Mouse (Mus musculus) v-Abl transformed pro-B cells (cell line): ENCODE results near the gene Dixdc1.

Source experiments
- in situ Hi-C, 2 experiments: fragments of 400-800 bp; cut with MboI; formaldehyde crosslinking; loops; one replicate each; pipeline ENCODE4 v1.15.1; 2025; ENCODE audit not compliant: unreplicated experiment in 2 of 2

The Dixdc1 gene

DNA sequence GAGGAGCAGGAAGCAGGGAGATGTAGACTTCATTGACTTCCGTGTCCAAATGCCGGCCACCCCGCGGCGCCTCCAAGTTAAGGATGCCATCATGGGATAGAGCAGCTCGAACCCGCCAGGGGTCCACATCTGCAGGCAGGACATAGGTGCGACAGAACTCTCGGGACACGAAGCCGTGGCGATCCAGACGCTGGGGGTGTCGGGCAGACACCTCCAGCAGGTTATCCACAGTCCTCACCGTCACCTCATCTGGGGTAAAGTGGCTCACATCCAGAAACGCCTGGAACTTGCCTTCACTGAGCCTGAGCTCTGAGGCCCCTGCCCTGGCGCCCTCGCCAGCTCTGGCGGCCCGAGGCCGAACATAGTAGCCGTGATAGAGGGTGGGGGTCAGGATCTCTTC is 12.0 kb upstream of the Dixdc1 start, which contains the start of gene Cryab:
Gene Cryab, plus strand, starts transcription at position 3 of the 400 bp plus-strand sequence.
- in situ Hi-C loops = loop anchor here in 1 of 2 experiments (25.0 kb wide), 2 partner anchors 139 to 1764 kb away; partner anchors contain the start of genes Nkapd1, Pih1d2, Sdhd and Timm8b

DNA sequence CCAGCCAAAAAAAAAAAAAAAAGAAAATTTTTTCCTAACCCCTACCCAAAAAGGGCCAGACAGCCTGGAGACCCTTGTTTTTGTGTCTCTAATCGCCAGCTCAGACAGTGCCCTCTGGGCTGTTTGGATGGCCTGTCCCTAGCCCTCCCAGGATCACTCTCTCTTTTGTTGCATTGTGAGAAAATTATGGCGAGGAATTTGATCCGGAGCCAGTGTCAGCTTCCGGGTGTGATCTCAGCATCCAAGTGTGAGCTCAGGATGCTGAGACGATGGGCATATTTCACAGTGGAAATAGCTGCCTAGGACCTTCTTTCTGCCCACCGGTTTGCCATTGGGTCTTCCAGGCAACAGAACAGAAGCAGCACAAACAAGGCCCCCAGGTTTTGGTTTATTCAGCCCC is 11.4 kb upstream of the Dixdc1 start:
- in situ Hi-C loops = loop anchor here in 1 of 2 experiments (25.0 kb wide), 2 partner anchors 138 to 1763 kb away; partner anchors contain the start of genes Nkapd1, Pih1d2, Sdhd and Timm8b

DNA sequence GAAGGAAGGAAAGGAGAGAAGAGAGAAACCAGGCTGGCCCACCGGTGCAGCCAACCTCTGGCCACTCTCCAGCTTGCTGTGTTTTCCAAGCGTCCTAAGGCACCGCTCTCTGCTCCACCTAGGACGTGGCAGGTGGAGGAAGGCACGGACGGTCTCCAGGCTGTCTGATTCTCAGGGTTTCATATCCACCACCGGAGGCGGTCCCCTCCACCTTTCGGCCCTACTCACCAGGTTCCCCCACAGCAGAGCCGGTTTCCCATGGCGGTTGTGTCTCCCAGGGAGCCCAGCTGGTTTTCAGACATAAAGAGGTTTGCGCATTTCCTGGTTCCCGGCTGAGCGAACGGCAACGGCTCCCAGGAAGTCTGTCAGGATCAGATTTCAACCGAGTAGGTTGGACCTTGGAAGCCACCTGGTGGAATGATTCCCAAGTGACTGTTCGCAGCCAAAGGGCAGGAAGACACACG is 6.9 kb upstream of the Dixdc1 start, which contains the start of gene 2310030G06Rik:
Gene 2310030G06Rik, minus strand, starts transcription at position 323 of the 464 bp plus-strand sequence.
- in situ Hi-C loops = loop anchor here in 1 of 2 experiments (25.0 kb wide), 1 partner anchor 1259 kb away; the partner anchor contains the start of gene Ttc12

DNA sequence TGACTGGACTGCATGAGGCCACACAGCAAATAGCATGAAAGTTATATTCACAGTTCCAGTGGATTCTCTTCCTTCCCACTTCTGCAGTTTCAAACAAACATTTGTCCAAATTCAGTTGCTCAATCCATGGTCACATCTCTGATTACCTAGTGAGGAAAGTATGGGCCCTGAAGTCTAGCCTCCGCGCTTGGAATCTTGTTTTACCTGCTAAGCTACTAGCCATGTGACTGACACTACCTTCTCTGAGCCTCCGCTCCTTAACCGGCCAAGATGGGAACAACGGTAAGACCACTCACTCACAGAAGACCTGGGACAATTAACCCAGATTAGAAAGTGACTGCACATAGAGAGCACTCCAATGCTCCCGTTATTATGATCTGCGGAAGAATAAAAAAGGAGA is 6.5 kb upstream of the Dixdc1 start:
- in situ Hi-C loops = loop anchor here in 1 of 2 experiments (25.0 kb wide), 1 partner anchor 1259 kb away; the partner anchor contains the start of gene Ttc12

DNA sequence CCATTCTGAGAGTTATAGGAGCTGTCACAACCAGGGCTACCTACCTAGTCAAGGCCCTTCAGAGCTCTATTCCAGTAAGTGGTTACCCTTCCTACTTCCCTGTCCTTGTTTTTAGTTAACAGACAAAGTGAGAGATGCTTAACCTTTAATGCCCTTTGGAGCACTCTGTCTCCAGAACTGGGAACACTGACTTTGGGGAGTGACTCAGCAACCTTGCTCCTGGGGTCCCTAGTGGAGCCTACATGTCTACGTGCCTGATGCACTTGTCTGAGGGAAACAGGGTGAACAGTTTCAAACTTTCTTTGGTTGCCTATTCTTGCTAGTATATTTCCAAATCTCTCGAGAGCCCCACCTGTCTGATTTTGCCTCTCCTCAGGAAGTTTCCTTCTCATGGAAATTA is 3.4 kb upstream of the Dixdc1 start:
- in situ Hi-C loops = loop anchor here in 1 of 2 experiments (25.0 kb wide), 1 partner anchor 1255 kb away; the partner anchor contains the start of gene Ttc12

DNA sequence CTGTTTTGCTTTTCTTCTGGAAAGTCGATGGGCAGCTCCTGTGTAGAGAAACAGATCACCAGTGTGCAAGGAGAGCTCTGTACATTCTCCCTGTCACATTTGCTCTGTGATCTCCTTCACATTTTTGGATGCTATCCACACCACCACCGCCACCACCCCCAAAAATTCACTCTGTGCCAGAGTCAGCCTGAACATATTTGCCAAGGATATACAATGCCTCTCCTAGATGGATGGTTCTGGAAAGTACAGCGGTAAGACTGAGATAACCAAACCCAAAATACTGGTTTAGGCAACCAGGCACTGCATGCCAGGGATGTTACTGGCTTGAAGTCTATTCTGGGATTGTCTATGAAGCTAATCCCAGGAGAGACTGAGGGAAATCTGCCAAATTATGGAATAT is 2.9 kb upstream of the Dixdc1 start:
- in situ Hi-C loops = loop anchor here in 1 of 2 experiments (25.0 kb wide), 1 partner anchor 1255 kb away; the partner anchor contains the start of gene Ttc12

DNA sequence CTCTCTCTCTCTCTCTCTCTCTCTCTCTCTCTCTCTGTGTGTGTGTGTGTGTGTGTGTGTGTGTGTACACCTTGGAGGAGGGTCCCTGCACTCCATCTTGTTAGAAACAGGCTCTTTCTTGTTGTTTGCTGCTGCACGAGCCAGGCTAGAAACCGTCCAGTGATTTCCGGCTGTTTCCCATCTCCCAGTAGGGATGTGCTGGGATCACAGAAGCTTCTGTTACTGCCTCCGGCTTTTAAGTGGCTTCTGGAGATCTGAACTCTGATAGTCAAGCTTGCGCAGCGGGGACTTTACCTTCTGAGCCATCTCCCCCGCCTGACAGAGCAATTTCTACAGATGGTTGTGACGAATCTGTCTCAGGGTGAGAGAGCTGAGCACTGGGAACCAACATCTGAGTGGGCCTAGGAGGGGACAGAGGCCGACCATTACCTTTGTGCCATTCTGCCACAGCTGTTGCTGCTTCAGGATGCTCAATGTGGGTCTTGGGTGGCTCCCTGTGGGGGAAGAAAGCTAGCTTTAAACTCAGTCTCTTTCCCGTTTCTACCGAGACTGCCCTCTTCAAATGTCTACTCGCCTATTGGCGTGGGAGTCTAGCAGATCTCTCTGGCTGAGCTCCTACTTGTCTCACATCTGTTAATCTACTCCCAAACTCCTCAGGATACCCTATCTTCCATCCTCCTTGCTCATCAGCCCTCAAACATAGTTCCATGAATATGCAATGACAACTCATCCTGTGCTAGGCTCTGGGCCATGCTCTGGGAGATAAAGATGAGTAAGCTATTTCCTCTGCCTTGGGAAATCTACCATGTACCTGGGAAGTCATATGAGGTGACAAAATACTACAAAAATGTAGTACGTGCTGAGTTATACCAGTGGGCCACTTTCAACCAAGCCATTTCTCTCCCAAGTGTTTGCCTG is 1.8 kb upstream of the Dixdc1 start:
- in situ Hi-C loops = loop anchor here in 1 of 2 experiments (25.0 kb wide), 1 partner anchor 1254 kb away; the partner anchor contains the start of gene Ttc12

DNA sequence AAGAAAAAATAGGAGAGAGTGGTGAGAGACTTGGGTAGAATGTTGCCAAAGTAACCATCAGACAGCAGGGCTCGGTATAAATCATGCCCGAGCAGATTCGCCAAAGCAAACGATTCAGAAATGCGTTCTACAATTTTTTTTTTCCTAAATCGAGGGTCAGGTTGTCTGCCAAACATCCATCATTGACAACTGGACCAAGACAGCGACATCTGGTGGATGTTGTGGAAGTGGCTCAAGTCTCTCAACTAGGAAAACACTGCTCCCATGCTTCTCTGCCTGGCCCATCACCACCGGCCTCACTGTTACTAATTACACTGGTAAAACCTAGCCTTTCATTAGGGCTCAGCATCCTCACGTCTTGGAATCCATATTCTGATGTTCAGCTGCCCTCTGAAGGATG is 4.3 kb downstream of the Dixdc1 start:
- in situ Hi-C loops = loop anchor here (10.0 to 25.0 kb wide), 2 partner anchors 1240 to 1248 kb away; partner anchors contain the start of gene Ttc12 (in 1 of the 2)

DNA sequence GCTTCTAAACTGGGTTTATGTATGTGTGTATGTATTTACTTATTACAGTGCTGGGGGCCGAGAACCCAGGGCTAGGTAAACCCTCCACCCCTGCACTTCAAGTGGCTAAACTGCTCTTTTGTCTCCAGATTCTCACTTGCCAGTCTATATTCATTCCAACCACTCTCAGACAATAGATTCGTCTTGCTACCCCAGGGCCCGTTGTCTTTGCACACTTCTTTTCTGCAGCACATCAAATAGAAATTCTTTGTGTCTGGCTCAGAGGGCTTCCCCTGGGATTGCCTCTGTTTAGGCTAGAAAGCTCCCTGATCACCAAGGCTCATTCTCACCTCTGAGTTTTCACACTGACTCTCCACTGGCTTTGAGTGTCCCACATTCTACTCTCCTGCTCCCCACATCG is 6.8 kb downstream of the Dixdc1 start:
- in situ Hi-C loops = loop anchor here (10.0 to 25.0 kb wide), 2 partner anchors 1238 to 1245 kb away; partner anchors contain the start of gene Ttc12 (in 1 of the 2)

DNA sequence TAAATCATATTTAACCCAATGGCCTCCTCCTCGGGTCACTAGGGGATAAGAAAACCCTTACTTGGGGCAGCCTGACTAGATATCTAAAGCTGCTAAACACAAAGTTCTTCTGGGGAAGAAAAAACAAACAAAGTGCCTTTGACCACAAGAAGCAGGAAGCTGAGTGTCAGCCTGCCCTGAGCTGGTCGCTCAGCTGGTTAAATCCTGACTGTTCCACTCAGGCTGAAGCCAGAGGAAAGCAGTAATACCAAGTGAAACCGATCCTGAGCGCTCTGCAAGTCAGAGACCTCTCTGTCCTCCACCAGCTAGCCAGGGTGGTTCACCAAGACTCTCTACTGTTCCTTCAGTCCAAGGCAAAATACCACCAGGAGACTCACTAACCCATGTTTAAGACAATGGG is 9.7 kb downstream of the Dixdc1 start:
- in situ Hi-C loops = loop anchor here in 1 of 2 experiments (25.0 kb wide), 1 partner anchor 1242 kb away; the partner anchor contains the start of gene Ttc12

DNA sequence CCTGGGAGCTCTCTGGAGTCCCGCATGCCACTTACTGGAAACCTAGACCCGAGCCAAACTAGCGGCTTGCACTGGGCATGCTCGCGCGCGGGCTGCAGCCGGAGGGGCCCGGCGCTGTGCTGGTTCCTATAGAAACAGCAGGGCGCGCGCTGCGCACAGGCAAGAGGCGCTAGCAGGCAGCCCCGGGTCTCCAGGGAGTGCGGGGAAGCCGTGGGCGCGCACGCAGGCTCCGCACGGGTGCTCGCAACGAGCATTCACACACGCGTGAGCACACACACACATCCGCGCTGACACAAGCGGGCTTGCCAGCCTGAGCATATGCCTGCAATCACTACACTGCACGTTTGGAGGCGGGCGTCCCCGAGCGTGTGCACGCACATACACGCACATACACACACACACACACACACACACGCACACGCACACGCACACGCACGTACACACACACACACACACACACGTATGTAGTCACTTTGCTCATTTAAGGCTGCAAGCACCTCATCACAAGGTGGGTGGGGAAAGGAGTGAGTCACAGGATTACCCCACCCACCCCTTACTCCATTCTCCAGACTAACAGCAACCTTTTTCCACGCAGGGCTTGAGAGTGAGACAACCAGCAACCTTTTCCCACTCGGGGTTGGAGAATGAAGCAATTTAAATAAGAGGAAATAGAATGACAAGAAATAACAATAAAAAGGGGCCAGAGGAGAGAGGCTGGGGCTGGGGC is 11.2 kb downstream of the Dixdc1 start:
- in situ Hi-C loops = loop anchor here in 1 of 2 experiments (25.0 kb wide), 1 partner anchor 1241 kb away; the partner anchor contains the start of gene Ttc12

DNA sequence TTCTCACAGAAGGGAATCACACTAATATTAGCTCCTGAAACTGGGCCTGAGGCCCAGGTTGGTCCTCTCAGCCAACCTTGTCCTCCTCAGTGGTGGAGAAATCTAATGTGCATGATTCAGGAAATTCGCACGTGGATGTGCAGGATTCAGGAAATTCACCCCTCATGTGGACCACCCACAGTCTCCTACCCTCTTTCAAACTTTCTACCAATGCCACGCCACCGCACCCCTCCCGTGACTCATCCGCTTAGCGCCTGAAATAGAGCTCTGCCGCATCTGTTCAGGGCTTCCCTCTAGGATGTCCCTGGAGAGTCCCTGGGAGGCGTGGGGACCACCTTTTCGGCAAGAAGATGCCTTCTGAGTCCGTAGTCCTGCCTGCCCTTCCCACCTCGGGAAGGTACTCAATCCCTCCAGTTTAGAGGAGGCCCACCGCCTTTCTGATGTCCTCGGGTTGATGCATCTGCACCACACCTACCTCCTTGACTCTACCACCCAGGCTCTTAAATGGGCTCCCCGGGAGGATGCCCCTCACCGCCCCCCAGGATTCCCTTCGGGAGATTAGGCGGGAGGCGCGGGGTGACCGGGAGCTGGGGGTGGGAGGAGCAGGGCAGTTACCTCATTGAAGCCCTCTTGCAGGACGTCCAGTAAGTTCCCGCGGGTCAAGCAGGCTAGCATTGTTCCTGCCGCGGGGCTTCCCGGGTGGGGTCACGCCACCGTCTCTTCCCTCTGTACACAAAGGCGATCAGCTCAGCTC is 12.0 kb downstream of the Dixdc1 start:
- in situ Hi-C loops = loop anchor here in 1 of 2 experiments (25.0 kb wide), 1 partner anchor 1240 kb away; the partner anchor contains the start of gene Ttc12

DNA sequence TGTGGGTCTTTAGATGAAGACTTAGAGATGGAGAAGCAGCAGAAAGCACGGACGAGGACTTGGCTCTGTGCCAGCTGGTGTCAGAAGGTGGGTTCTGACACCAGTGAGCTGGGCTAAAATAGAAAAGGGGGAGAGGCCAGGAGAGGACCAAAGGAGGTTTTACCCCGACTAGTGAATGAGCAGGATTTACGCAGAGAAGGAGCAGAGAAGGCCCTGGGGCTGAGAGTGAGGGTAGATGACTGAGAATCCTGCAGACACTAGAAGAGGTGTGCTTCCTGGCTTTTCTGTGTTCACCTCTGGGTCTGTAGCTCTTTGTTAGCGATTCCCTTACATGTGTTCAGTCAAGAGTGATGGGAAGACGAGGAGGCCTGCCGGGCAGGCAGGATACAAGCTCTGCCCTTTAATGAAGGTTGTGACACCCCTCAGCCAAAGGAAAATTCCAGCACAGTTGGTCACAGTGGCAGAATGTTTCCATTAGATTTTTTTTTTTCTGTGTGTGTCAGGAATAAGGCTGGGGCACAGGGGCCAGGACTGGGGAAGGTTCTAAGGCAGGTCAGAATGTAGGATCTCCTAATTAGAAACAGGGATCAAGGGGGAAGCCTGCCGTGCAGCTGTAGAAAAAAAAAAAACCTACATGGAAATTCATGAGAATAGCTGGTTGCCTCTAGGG is 13.3 kb downstream of the Dixdc1 start:
- in situ Hi-C loops = loop anchor here in 1 of 2 experiments (25.0 kb wide), 1 partner anchor 1239 kb away; the partner anchor contains the start of gene Ttc12

DNA sequence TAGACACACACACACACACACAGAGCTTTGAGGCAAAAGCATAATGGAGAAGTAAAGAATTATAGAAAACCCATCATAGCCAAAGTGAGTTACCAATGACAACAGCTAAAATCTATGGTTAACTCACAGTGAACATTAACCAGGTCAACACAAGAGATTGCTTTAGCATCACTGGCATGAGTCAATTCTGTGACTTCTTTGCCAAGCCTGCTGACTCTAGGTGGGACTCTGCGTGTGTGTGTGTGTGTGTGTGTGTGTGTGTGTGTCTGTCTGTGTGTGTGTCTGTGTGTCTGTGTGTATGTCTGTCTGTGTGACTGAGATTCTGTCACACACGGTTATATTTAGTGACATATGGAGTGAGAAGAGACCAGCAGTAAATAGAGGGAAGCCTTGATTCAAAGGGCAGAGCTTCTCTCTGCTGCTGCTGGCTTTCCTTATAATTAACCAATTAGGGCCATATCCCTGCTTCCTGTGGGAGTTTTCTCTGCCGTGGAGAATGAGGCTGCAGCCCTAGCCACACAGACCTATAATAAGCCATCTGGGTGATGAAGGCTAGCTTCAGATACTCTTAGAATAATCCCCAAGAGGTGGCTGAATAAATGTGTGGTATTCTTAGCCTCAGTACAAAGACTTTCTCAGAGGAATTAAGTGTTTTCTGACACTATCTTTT is 14.5 kb downstream of the Dixdc1 start:
- in situ Hi-C loops = loop anchor here (25.0 kb wide), 2 partner anchors 1188 to 1237 kb away; partner anchors contain the start of gene Ttc12 (in 1 of the 2)

DNA sequence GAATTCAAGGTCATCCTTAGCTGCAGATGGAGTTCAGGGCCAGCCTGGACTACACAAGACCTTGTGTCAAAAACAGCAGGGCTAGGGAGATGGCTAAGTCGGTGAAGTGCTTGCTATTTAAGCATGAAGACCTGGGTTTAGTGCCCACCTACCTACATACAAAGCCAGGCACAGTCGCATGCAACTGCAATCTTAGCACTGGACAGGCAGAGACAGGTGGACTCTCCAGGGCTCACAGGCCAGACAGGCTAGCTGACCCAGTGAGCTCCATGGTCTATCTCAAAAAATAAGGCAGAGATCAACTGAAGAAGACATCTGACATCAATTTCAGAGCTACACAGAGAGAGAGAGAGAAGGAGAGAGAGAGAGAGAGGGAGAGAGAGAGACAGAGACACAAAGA is 15.2 kb downstream of the Dixdc1 start:
- in situ Hi-C loops = loop anchor here in 1 of 2 experiments (25.0 kb wide), 1 partner anchor 1188 kb away; no protein-coding TSS in a partner anchor

DNA sequence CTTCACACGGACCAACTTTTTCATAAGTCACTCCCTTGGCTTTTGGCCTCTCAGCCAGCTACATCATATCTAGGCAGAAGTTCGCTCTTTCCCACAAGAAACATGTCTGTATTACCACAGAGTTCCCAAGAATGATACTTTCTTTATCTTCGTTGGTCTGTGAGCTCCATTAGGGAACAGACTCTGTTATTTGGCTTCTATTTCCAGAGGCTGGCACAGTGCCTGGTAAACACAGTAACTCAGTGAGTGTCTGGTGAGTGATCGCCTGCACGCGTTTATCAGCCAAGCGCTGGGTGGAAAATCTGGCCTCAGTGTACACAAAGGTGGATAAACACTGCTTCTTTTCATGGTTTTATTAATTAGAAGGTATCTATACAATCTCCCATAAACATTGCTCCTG is 15.9 kb downstream of the Dixdc1 start:
- in situ Hi-C loops = loop anchor here in 1 of 2 experiments (25.0 kb wide), 1 partner anchor 1189 kb away; no protein-coding TSS in a partner anchor

DNA sequence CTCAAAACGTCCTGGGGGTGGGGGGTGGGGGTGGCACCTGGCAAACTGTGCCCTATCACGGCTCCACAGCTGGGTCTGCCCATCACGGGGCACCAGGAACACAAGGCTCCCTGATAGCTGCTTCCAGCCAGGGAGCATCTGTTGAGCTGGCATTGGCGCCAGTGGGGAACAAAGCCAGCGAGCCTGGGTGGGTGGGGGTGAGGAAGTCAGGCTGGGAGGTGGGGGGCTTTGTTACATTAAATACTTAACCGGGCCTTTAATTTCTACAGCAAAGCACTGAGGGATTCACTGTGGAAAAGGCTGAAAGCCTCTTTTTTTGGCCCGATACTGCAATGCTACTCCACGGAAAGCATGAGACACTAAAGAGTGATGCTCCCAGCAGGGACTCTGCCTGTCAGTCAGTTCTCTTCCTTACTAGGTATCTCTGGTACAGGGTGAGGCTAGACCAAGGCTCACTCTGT is 16.8 kb downstream of the Dixdc1 start:
- in situ Hi-C loops = loop anchor here in 1 of 2 experiments (25.0 kb wide), 1 partner anchor 1190 kb away; no protein-coding TSS in a partner anchor

DNA sequence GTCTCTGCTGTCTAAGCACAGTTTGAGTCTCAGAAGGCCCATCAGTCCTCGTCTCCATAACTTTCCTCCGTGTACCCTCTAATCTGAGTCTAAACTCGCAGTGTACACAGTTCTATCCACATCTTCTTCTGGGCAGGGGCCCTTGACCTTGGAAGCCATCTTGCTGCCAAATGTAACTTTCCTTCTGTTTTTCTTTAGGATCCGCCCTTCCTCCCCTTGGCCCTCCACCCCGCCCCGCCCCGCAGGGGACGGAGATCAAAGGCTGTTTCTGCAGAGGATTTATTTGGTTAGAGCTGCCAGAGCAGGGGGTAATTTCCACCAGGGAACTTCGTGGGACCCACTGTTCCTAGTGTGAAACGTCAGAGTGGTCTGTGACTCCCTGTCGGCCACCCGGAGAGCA is 18.3 kb downstream of the Dixdc1 start:
- in situ Hi-C loops = loop anchor here in 1 of 2 experiments (25.0 kb wide), 1 partner anchor 1191 kb away; no protein-coding TSS in a partner anchor
